Mouse (Mus musculus) midbrain, embryonic 11.5 days (tissue): ENCODE measurements at regions not wholly inside any gene's neighbourhood (a gene's known extent, or its start where the extent isn't known, plus 50 kb on each side); places are given as distances from the start of the nearest gene placed in this dataset.

Experiments
- ATAC-seq: fragments of 200-750 bp; cut with Nextera tagmentation; 2 replicates; pipeline ENCODE4 v1.8.0; 2017; ENCODE audit warnings: moderate TSS enrichment, moderate library complexity; ENCODE audit not compliant: low FRiP score
- DNase-seq: peaks from one replicate; pipeline ENCODE4 v3.0.0; 2015; ENCODE audit warnings: low spot score; ENCODE audit errors: missing footprints
- H3K27ac ChIP-seq: fragments of 300-500 bp; sonication (generic); 2 replicates; pipeline ENCODE4 v1.5.1; 2014; ENCODE audit warnings: low read depth, low read length
- H3K27me3 ChIP-seq: fragments of 300-500 bp; sonication (generic); 2 replicates; pipeline ENCODE4 v1.6.1; 2014; ENCODE audit warnings: mild to moderate bottlenecking, low read length, moderate library complexity, mixed read lengths; ENCODE audit not compliant: control insufficient read depth, insufficient read depth
- H3K36me3 ChIP-seq: fragments of 300-500 bp; sonication (generic); 2 replicates; pipeline ENCODE4 v1.6.1; 2014; ENCODE audit warnings: mild to moderate bottlenecking, low read length, moderate library complexity, mixed read lengths; ENCODE audit not compliant: control insufficient read depth, insufficient read depth
- H3K4me1 ChIP-seq: fragments of 300-500 bp; sonication (generic); 2 replicates; pipeline ENCODE4 v1.6.1; 2014; ENCODE audit warnings: low read length; ENCODE audit not compliant: control insufficient read depth, insufficient read depth
- H3K4me2 ChIP-seq: fragments of 300-500 bp; sonication (generic); 2 replicates; pipeline ENCODE4 v1.6.1; 2014; ENCODE audit warnings: mild to moderate bottlenecking, moderate library complexity
- H3K4me3 ChIP-seq: fragments of 300-500 bp; sonication (generic); 2 replicates; pipeline ENCODE4 v1.5.1; 2014; ENCODE audit warnings: low read depth, low read length
- H3K9ac ChIP-seq: fragments of 300-500 bp; sonication (generic); 2 replicates; pipeline ENCODE4 v1.6.1; 2014; ENCODE audit warnings: low read length
- H3K9me3 ChIP-seq: fragments of 300-500 bp; sonication (generic); 2 replicates; pipeline ENCODE4 v1.6.1; 2016; ENCODE audit warnings: low read length; ENCODE audit not compliant: control insufficient read depth
- WGBS: fragments of 180-500 bp; shearing (Covaris S2); extraction: QIAGEN DNeasy Blood & Tissue Kit; methylation state at CpG from one replicate; pipeline ENCODE4 v1.1.7; 2014; 5-methylcytosine and 5-hydroxymethylcytosine counted together

DNA sequence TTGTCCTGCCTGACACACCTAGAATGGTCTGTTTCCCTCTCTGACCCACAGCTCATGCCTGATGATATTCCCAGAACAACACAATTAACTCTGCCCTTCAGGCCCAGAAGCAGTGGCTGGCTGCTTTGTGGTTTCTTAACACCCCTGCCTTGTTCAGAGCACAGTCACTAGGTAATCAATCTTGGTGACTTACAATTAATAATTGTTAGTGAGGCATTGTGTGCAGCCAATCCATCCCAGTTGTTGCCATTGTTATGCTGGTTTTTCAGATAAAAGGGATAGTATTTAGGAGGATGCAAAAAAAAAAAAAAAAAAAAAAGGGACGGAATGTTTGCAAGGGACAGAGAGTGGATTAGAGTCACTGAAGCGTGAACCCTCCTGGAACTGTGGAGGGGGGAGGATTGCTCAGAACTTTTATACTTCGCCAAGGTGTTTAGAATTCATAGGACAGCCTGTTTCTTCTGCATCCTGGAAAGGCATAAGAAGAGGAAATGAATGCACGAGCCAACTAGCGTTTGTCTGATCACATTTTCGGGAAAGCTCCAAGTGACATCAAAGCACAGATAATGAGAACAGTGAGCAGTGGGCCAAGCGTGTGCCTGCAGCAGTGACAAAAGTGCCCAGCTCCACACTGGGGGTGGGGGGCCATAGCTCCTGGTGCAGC is 475.3 kb downstream of the Nedd1 start:
- 9% methylated on average over 7 of the region's 7 CpGs for WGBS
- Histone ChIP-seq H3K4me3 (no peak overlapping the region), H3K36me3 (no peaks in the 10 kb centered on the region), H3K9me3 (no peaks in the 10 kb centered on the region), H3K4me2 (no peak overlapping the region; the same call in 1 of the 2 replicates), H3K4me1 (peaks cover 22% of the 10 kb centered on the region), H3K27me3 (peaks cover 2% of the 10 kb centered on the region; the same call in 1 of the 2 replicates), H3K27ac (peak overlapping the region; percentile 48), H3K9ac (no peak overlapping the region)
- DNase-seq (no peak), ATAC-seq (peak; percentile 71)

GRCm38 (mm10) chr10:92242714-92243440 is 479.3 kb downstream of the Nedd1 start:
- peak; percentile 80 for ATAC-seq
- Histone ChIP-seq H3K4me2 (no peak overlapping the region), H3K4me3 (no peak overlapping the region), H3K36me3 (no peaks in the 10 kb centered on the region), H3K4me1 (peaks cover 22% of the 10 kb centered on the region), H3K9me3 (no peaks in the 10 kb centered on the region), H3K27me3 (peaks cover 2% of the 10 kb centered on the region; the same call in 1 of the 2 replicates), H3K9ac (no peak overlapping the region), H3K27ac (peak overlapping the region; percentile 65)
- 14% methylated on average over 11 of the region's 11 CpGs for WGBS
- DNase-seq = peak; percentile 89

GRCm38 (mm10) chr10:92237881-92238280 is 484.3 kb downstream of the Nedd1 start:
- 15% methylated on average over 5 of the region's 5 CpGs for WGBS
- Histone ChIP-seq H3K9me3 (no peaks in the 10 kb centered on the region), H3K9ac (no peak overlapping the region), H3K27ac (no peak overlapping the region), H3K4me2 (no peak overlapping the region), H3K4me1 (peaks cover 3% of the 10 kb centered on the region; the same call in 1 of the 2 replicates), H3K36me3 (no peaks in the 10 kb centered on the region), H3K27me3 (no peaks in the 10 kb centered on the region), H3K4me3 (no peak overlapping the region)
- DNase-seq = peak; percentile 81
- no peak for ATAC-seq

DNA sequence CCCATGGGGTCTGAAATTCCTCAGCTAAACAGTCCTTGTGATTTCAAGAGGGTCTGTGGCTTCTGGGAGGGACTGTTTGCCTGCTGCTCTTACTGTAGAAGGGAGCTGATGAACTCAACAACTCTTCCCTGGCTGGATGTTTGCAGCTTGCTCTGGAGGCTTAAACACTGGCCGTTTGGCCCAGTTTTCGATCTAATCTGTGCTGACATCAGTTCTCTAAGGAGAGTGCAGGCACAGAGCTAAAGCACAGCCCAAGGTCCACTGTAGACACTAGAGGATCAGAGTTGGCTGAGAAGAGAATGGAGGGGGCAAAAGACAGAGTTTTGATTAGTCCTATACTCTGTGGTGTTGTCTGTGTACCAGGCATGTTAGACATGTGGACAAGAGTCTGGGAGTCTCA is 490.1 kb downstream of the Nedd1 start:
- no peak overlapping the region for H3K27ac ChIP-seq
- ATAC-seq = no peak

GRCm38 (mm10) chr10:92225818-92226217 is 496.4 kb downstream of the Nedd1 start:
- no peaks in the 10 kb centered on the region for H3K27me3 ChIP-seq
- H3K4me1 ChIP-seq = no peaks in the 10 kb centered on the region
- H3K9me3 ChIP-seq = no peaks in the 10 kb centered on the region
- H3K36me3 ChIP-seq = no peaks in the 10 kb centered on the region
- no peak for ATAC-seq
- no peak overlapping the region for H3K9ac ChIP-seq
- WGBS = 78% methylated on average over 4 of the region's 4 CpGs
- H3K4me2 ChIP-seq = no peak overlapping the region
- DNase-seq = peak; percentile 76
- H3K4me3 ChIP-seq = no peak overlapping the region
- no peak overlapping the region for H3K27ac ChIP-seq

More for the DNA sequence above, 490.1 kb downstream of the Nedd1 start:
- Histone ChIP-seq H3K4me1 (no peaks in the 10 kb centered on the region), H3K9me3 (no peaks in the 10 kb centered on the region), H3K27me3 (no peaks in the 10 kb centered on the region), H3K9ac (no peak overlapping the region), H3K4me2 (no peak overlapping the region), H3K4me3 (no peak overlapping the region), H3K36me3 (no peaks in the 10 kb centered on the region)
- WGBS = 64% methylated on average over 2 of the region's 2 CpGs
- peak; percentile 83 for DNase-seq

GRCm38 (mm10) chr10:92225071-92225470 is 497.1 kb downstream of the Nedd1 start:
- H3K9ac ChIP-seq = no peak overlapping the region
- no peaks in the 10 kb centered on the region for H3K4me1 ChIP-seq
- H3K36me3 ChIP-seq = no peaks in the 10 kb centered on the region
- no peak for ATAC-seq
- H3K27me3 ChIP-seq = no peaks in the 10 kb centered on the region
- no peak overlapping the region for H3K27ac ChIP-seq
- H3K4me3 ChIP-seq = no peak overlapping the region
- no peak for DNase-seq
- H3K4me2 ChIP-seq = no peak overlapping the region
- no peaks in the 10 kb centered on the region for H3K9me3 ChIP-seq
- WGBS = 92% methylated on average over 7 of the region's 7 CpGs

GRCm38 (mm10) chr10:92219310-92219709 is 502.9 kb downstream of the Nedd1 start:
- H3K4me2 ChIP-seq = no peak overlapping the region
- H3K27me3 ChIP-seq = no peaks in the 10 kb centered on the region
- ATAC-seq = no peak
- no peak overlapping the region for H3K27ac ChIP-seq
- H3K9me3 ChIP-seq = no peaks in the 10 kb centered on the region
- no peaks in the 10 kb centered on the region for H3K4me1 ChIP-seq
- H3K9ac ChIP-seq = no peak overlapping the region
- 92% methylated on average over 3 of the region's 3 CpGs for WGBS
- no peak overlapping the region for H3K4me3 ChIP-seq
- no peak for DNase-seq
- no peaks in the 10 kb centered on the region for H3K36me3 ChIP-seq

DNA sequence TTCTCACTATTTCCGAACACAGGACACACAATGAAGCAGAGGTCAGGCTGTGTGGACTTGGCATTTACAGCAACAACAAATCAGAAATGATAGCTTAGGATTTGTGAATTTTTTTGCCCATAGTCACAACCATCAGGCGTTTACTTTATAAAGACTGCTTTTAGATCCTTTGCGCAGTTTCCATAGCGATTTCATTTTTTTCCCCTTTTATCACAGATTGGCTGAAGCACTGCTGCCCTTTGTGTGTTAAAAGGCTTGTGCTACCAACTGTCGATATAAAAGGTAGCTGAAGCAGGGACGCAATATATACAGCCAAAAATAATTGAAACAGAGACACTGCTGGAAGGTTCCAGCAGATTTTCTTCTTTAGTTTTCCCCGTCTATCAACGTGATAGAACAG is 551.4 kb downstream of the Nedd1 start:
- Histone ChIP-seq H3K36me3 (no peaks in the 10 kb centered on the region), H3K4me2 (no peak overlapping the region), H3K27me3 (no peaks in the 10 kb centered on the region), H3K9ac (no peak overlapping the region), H3K4me3 (no peak overlapping the region), H3K27ac (no peak overlapping the region), H3K4me1 (peaks cover 3% of the 10 kb centered on the region; the same call in 1 of the 2 replicates), H3K9me3 (no peaks in the 10 kb centered on the region)
- ATAC-seq (no peak), DNase-seq (peak; percentile 83)
- WGBS = 67% methylated on average over 8 of the region's 8 CpGs

DNA sequence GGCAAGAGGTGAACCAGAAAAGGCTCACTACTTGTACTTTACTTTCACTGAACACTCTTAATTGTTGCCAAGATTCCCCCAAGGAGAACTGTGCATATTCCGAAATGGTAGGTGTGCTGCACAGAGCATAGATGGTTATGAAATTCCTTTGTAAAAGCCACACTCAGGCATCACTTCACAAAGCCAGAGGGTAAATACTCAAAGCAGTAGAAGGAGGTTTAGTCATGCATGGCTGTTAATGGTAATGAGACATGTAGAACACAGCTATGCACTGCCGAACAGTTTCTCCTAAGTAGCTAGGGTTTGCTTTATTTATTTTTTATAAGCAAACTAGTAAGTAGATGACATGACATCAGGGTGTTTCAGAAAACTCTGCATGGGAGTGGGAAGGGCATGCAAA is 556.2 kb downstream of the Nedd1 start:
- no peak overlapping the region for H3K27ac ChIP-seq
- H3K4me2 ChIP-seq = peak overlapping the region; percentile 65; the same call in 1 of the 2 replicates
- H3K9ac ChIP-seq = no peak overlapping the region
- H3K9me3 ChIP-seq = no peaks in the 10 kb centered on the region
- H3K36me3 ChIP-seq = no peaks in the 10 kb centered on the region
- no peak overlapping the region for H3K4me3 ChIP-seq
- no peak for ATAC-seq
- 29% methylated on average over 2 of the region's 2 CpGs for WGBS
- H3K27me3 ChIP-seq = no peaks in the 10 kb centered on the region
- peaks cover 9% of the 10 kb centered on the region; the same call in 1 of the 2 replicates for H3K4me1 ChIP-seq
- no peak for DNase-seq
